Mouse (Mus musculus): Measurements from ENCODE around the gene Kansl1l.

DNA sequence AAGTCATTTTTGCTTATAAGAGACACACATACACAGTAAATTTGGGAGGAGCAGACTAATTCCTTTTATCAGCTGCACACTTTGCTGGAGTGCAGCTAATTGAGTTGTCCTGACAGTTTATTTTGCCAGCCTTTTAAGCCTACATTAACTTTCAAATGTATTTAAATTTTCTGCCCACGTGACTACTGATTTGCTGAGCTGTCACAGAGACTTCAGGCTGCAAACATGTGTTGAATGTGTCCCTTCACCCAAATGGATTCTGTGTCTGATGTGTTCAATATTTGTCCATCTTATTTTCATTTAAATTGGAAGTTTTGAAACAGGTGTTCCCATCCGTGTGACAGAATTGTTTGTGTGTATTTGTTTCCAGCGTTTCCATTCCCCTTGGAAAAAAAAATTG is 125.6 kb downstream of the Kansl1l start:
- no peak for TF ChIP-seq CTCF (IDR thresholded peaks at IDR 0.05; ENCODE audit: low read depth)
- no peak for TF ChIP-seq EP300 (optimal IDR thresholded peaks at IDR 0.05)
